Mouse (Mus musculus) 3T3-L1 (cell line): ENCODE results near the gene Tcf20.
"Not testable (repeated sequence)": the region's sequence is repeated elsewhere in the genome, so short reads cannot be mapped to it uniquely, and the experiment has no call there.

Experiments
- DNase-seq: peaks from one replicate; pipeline ENCODE4 v3.0.0-alpha.2; 2015; ENCODE audit warnings: low read depth, low spot score

Gene Tcf20

GRCm38 (mm10) chr15:82902521-82902920, 85.2 kb downstream of the Tcf20 start:
- DNase-seq: no peak

GRCm38 (mm10) chr15:82901306-82901705, 86.4 kb downstream of the Tcf20 start:
- DNase-seq: peak; percentile 58

GRCm38 (mm10) chr15:82900331-82900730, 87.3 kb downstream of the Tcf20 start:
- no peak for DNase-seq

GRCm38 (mm10) chr15:82899676-82900301, 87.9 kb downstream of the Tcf20 start:
- peak; percentile 80 for DNase-seq

GRCm38 (mm10) chr15:82898740-82899675, 88.7 kb downstream of the Tcf20 start:
- peak; percentile 52 for DNase-seq

GRCm38 (mm10) chr15:82898141-82898739, 89.4 kb downstream of the Tcf20 start:
- DNase-seq: peak; percentile 54

GRCm38 (mm10) chr15:82896336-82896735, 91.3 kb downstream of the Tcf20 start:
- peak; percentile 42 for DNase-seq

GRCm38 (mm10) chr15:82890470-82890869, 97.2 kb downstream of the Tcf20 start:
- no peak for DNase-seq

- peak; percentile 58 for DNase-seq
These were observed 98.2 kb downstream of the Tcf20 start for GRCm38 (mm10) chr15:82889426-82889825.

- no peak for DNase-seq
These were observed 99.2 kb downstream of the Tcf20 start for GRCm38 (mm10) chr15:82888466-82888865.

- DNase-seq: no peak
These were observed 110.4 kb downstream of the Tcf20 start for GRCm38 (mm10) chr15:82877309-82877708.

GRCm38 (mm10) chr15:82876863-82877262, 110.8 kb downstream of the Tcf20 start:
- DNase-seq: no peak

GRCm38 (mm10) chr15:82872037-82872436, 115.6 kb downstream of the Tcf20 start:
- DNase-seq: no peak

- not testable (repeated sequence) for DNase-seq
These were observed 121.4 kb downstream of the Tcf20 start for GRCm38 (mm10) chr15:82866286-82866685.

- DNase-seq: no peak
These were observed 124.0 kb downstream of the Tcf20 start for GRCm38 (mm10) chr15:82863674-82864073.

GRCm38 (mm10) chr15:82856652-82857378, 130.9 kb downstream of the Tcf20 start:
- DNase-seq: no peak

- DNase-seq: no peak
These were observed 131.6 kb downstream of the Tcf20 start for GRCm38 (mm10) chr15:82856065-82856464.

- no peak for DNase-seq
These were observed 148.5 kb downstream of the Tcf20 start for GRCm38 (mm10) chr15:82839146-82839545.

- no peak for DNase-seq
These were observed 157.8 kb downstream of the Tcf20 start for GRCm38 (mm10) chr15:82829917-82830316.

- no peak for DNase-seq
These were observed 161.8 kb downstream of the Tcf20 start for GRCm38 (mm10) chr15:82825866-82826265.

- DNase-seq: no peak
These were observed 165.3 kb downstream of the Tcf20 start for GRCm38 (mm10) chr15:82822347-82822746.

GRCm38 (mm10) chr15:82821657-82822056, 166.0 kb downstream of the Tcf20 start:
- no peak for DNase-seq
